Mouse (Mus musculus) right cerebral cortex, adult 2 months (tissue): ENCODE results near the gene Zfp148.

ENCODE experiments used
- DNase-seq, 2 experiments: peaks; one replicate each; pipeline ENCODE4 v3.0.0; 2021 to 2022; ENCODE audit warnings: low spot score in 2 of 2

The Zfp148 gene

GRCm38 (mm10) chr16:33529502-33530454 is 149.1 kb downstream of the Zfp148 start:
- DNase-seq: no peak

- no peak for DNase-seq
Measured at GRCm38 (mm10) chr16:33531184-33531583, 150.5 kb downstream of the Zfp148 start.

- DNase-seq: no peak
Measured at GRCm38 (mm10) chr16:33536456-33536855, 155.8 kb downstream of the Zfp148 start.

GRCm38 (mm10) chr16:33537499-33538225 is 157.0 kb downstream of the Zfp148 start:
- no peak for DNase-seq

GRCm38 (mm10) chr16:33544346-33544745 is 163.7 kb downstream of the Zfp148 start:
- DNase-seq: no peak

- DNase-seq: no peak
Measured at GRCm38 (mm10) chr16:33545530-33545929, 164.9 kb downstream of the Zfp148 start.

- DNase-seq: no peak
Measured at GRCm38 (mm10) chr16:33553689-33554342, 173.2 kb downstream of the Zfp148 start.
